Mouse (Mus musculus) lung, postnatal 0 days (tissue): ENCODE measurements around the gene Trpc4ap. TPM values are rescaled to one million over a fixed set of nuclear protein-coding genes. Genes with fewer than 3 reads are reported as not detected.
A peak's percentile ranks its signal among the peaks of the same experiment; 100 is the strongest.
"Not testable (repeated sequence)": the region's sequence is repeated elsewhere in the genome, so short reads cannot be mapped to it uniquely, and the experiment has no call there.

Source experiments
- ATAC-seq: fragments of 200-750 bp; cut with Nextera tagmentation; 2 replicates; pipeline ENCODE4 v1.8.0; 2017; ENCODE audit warnings: moderate library complexity
- DNase-seq: peaks from one replicate; pipeline ENCODE4 v3.0.0-alpha.2; 2016; ENCODE audit warnings: low spot score
- H3K27ac ChIP-seq: fragments of 300-500 bp; sonication (generic); 2 replicates; pipeline ENCODE4 v1.5.1; 2014; ENCODE audit warnings: antibody characterized with exemption, mild to moderate bottlenecking, low read length, mixed read lengths
- H3K27me3 ChIP-seq: fragments of 300-500 bp; sonication (generic); replicated peaks from 2 replicates; pipeline ENCODE4 v1.6.1; 2014; ENCODE audit warnings: low read length, mixed read lengths; ENCODE audit not compliant: insufficient read depth
- H3K36me3 ChIP-seq: fragments of 300-500 bp; sonication (generic); 2 replicates; pipeline ENCODE4 v1.6.1; 2014; ENCODE audit warnings: low read length, mixed read lengths; ENCODE audit not compliant: insufficient read depth
- H3K4me1 ChIP-seq: fragments of 300-500 bp; sonication (generic); 2 replicates; pipeline ENCODE4 v1.6.1; 2014; ENCODE audit warnings: antibody characterized with exemption, low read depth, low read length, mixed read lengths; ENCODE audit not compliant: insufficient read depth
- H3K4me2 ChIP-seq: fragments of 300-500 bp; sonication (generic); replicated peaks from 2 replicates; pipeline ENCODE4 v1.6.1; 2014; ENCODE audit warnings: low read depth, mild to moderate bottlenecking, low read length, moderate library complexity, mixed read lengths
- H3K4me3 ChIP-seq: fragments of 300-500 bp; sonication (generic); 2 replicates; pipeline ENCODE4 v1.5.1; 2014; ENCODE audit warnings: low read depth, low read length
- H3K9ac ChIP-seq: fragments of 300-500 bp; sonication (generic); replicated peaks from 2 replicates; pipeline ENCODE4 v1.6.1; 2014; ENCODE audit warnings: low read depth, mild to moderate bottlenecking
- H3K9me3 ChIP-seq: fragments of 300-500 bp; sonication (generic); 2 replicates; pipeline ENCODE4 v1.6.1; 2016; ENCODE audit warnings: low read length, mixed read lengths
- CTCF ChIP-seq: IDR thresholded peaks from 2 replicates; pipeline ENCODE4 v1.5.1; 2016; ENCODE audit warnings: antibody characterized with exemption, mild to moderate bottlenecking
- EP300 ChIP-seq: IDR thresholded peaks from 2 replicates; pipeline ENCODE4 v1.6.1; 2016; ENCODE audit warnings: antibody characterized with exemption, mild to moderate bottlenecking, control low read depth
- WGBS: fragments of 180-500 bp; shearing (Covaris S2); extraction: QIAGEN DNeasy Blood & Tissue Kit; methylation state at CpG from one replicate; pipeline ENCODE4 v1.1.7; 2014; 5-methylcytosine and 5-hydroxymethylcytosine counted together
- polyA plus RNA-seq: library from polyadenylated mRNA; unstranded; fragments of >200 nt; fragmentation: Nextera tagmentation; extraction: Ambion mirVana; gene quantifications from 2 replicates; pipeline ENCODE4 v1.2.1, GENCODE M21; 2015

Trpc4ap gene
- polyA plus RNA-seq, 1 experiment from 2014 or later, result 83.5 TPM

DNA sequence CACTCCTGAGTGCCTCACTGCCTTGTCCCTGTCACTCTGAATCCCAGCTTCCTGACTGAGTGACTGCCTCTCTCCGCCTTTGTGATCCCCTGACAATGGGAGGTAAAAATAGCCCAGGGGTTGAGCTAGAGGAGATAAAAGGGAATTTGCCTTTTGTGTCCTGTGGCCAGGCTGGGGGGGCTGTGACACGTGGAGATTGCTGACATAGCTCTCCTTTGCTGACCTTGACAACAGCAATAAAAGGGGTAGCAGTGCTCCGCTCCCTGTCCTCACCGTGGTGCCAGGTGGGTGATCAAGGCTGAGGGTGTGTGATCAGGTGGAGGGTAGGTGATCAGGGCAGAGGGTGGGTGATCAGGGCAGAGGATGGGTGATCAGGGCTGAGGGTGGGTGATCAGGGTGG, 81.2 kb downstream of the Trpc4ap start, which contains the start of gene Myh7b:
Gene Myh7b, plus strand, starts transcription at position 235 of the 400 bp plus-strand sequence.
- H3K4me3 ChIP-seq, result no peak within 1 kb of the TSS
- H3K9me3 ChIP-seq, result no peaks in the 10 kb centered on the region
- H3K4me1 ChIP-seq, result peaks cover 3% of the 10 kb centered on the region; the same call in 1 of the 2 replicates
- TF ChIP-seq EP300, result no peak
- no peak for TF ChIP-seq CTCF
- H3K27ac ChIP-seq, result no peak within 1 kb of the TSS
- DNase-seq, result no peak
- H3K36me3 ChIP-seq, result no peaks in the 10 kb centered on the region
- no peak within 1 kb of the TSS for H3K9ac ChIP-seq
- WGBS, result 39% methylated on average over 4 of the region's 4 CpGs
- H3K4me2 ChIP-seq, result no peak within 1 kb of the TSS
- H3K27me3 ChIP-seq, result no peaks in the 10 kb centered on the region
- ATAC-seq, result no peak

DNA sequence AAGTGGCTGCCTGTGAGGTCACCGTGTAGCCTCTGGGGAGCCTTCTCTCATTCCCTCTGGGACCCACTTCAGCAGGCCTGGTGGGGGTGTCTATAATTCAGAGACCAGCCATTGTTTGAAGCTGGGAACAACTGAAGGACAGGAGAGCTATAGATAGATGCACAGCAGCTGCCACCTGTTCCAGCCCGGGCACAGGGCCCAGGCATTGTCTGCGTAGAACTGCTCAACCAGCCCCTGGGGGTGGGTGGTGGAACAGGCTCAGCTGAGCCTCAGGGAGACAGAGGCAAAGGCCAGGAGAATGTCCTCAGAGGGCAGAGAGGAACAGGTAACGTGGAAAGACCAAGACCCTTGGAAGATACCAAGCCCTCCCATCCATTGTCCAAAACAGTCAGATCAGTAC, 85.8 kb downstream of the Trpc4ap start:
- H3K4me2 ChIP-seq, result no peak overlapping the region
- H3K36me3 ChIP-seq, result no peaks in the 10 kb centered on the region
- TF ChIP-seq CTCF, result no peak
- no peak for TF ChIP-seq EP300
- H3K9ac ChIP-seq, result no peak overlapping the region
- DNase-seq, result no peak
- WGBS, result 86% methylated on average over 4 of the region's 4 CpGs
- no peak overlapping the region for H3K4me3 ChIP-seq
- no peaks in the 10 kb centered on the region for H3K9me3 ChIP-seq
- no peaks in the 10 kb centered on the region for H3K27me3 ChIP-seq
- ATAC-seq, result no peak
- no peak overlapping the region for H3K27ac ChIP-seq
- no peaks in the 10 kb centered on the region for H3K4me1 ChIP-seq

DNA sequence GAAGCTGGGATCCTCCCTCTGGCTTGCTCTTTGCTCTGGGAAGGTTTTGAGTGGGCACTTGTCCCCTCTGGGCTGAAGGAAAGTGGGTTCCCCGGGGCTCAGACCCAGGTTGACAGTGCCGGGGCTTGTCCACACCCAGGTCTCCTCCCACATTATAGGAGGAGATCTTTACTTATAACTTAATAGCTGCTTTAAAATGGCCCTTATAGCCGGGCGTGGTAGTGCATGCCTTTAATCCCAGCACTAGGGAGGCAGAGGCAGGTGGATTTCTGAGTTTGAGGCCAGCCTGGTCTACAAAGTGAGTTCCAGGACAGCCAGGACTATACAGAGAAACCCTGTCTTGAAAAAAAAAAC, 87.0 kb downstream of the Trpc4ap start:
- 55% methylated on average over 4 of the region's 4 CpGs for WGBS
- H3K27me3 ChIP-seq, H3K4me2 ChIP-seq, DNase-seq, H3K27ac ChIP-seq, H3K36me3 ChIP-seq, ATAC-seq, H3K4me3 ChIP-seq, H3K9ac ChIP-seq, H3K4me1 ChIP-seq, H3K9me3 ChIP-seq: not testable (repeated sequence)

DNA sequence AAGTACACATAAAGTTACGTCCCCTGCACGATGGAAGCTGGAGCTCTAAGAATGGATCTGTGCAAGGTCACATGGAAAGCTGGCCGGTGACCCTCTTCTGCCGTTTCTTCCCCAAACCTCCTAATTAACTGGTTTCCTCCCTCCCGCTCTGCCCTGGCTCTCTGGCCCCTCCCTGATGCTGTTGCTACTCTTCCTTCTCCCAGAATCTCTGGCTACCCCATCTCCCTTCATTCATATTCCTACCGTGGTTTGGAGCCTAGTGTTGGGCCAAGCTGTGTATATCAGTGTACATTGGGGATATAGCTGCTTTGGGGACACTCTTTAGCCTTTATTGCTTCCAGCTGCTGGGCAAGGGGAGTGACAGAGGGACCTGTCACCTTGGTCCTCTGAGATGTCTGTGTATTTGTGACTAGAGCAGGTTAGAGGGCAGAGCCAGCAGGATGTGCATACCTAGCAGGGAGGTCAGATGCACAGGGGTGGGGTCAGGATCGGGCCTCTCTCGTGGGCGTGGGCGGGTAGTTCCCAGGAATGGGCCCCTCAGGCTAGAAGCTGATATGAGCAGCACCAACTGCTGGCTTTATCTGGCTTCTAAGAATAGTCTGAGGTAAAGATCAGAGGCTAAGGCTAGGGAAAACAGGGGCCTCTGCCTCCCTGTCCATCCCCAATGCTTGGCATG, 87.5 kb downstream of the Trpc4ap start:
- H3K36me3 ChIP-seq, result no peaks in the 10 kb centered on the region
- no peak overlapping the region for H3K9ac ChIP-seq
- no peak overlapping the region for H3K27ac ChIP-seq
- TF ChIP-seq EP300 (no peak), CTCF (no peak)
- ATAC-seq, result no peak
- no peaks in the 10 kb centered on the region for H3K27me3 ChIP-seq
- H3K4me2 ChIP-seq, result no peak overlapping the region
- no peaks in the 10 kb centered on the region for H3K9me3 ChIP-seq
- H3K4me1 ChIP-seq, result no peaks in the 10 kb centered on the region
- WGBS, result 24% methylated on average over 9 of the region's 10 CpGs
- H3K4me3 ChIP-seq, result no peak overlapping the region
- no peak for DNase-seq

DNA sequence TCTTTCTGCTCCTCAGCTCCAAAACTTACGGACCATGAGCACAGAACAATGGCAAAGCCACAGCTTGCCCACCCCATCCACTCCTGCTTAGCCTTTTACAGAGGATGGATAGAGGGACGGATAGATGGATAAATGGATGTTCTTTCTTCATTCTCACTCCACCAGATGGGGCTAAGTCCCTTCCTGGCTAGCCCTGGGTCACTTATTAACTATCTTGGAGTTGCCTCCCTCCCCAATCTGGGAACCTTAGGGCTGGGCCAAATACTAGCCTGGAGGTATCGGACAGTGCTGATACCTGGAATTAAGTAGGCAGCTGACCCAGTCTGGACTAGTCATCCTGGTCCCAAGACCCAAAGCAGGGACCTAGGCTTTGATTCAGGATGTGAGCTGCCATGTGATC, 88.5 kb downstream of the Trpc4ap start:
- WGBS, result 67% methylated on average over 3 of the region's 3 CpGs
- ATAC-seq, result no peak

DNA sequence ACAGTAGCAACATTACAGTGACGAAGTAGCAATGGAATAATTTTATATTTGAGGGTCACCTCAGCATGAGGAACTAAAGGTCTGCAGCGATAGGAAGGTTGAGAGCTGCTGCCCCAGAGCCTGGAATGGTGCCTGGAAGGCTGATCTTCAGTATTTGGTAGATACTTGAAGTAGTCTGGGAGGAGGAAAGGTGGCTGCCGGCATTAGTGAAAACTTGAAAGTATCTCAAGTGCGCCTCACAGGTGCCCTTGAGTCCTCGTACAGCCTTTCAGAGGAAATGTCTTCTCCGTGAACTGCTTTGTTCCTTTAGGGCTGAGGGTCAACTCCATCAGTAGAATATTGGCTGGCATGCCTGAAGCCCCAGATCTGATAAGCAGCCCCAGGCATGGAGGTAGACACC, 96.7 kb downstream of the Trpc4ap start:
- H3K4me3 ChIP-seq, result no peak overlapping the region
- H3K4me1 ChIP-seq, result peaks cover 8% of the 10 kb centered on the region; the same call in 1 of the 2 replicates
- no peak overlapping the region for H3K27ac ChIP-seq
- TF ChIP-seq CTCF (no peak), EP300 (no peak)
- no peak for ATAC-seq
- no peaks in the 10 kb centered on the region for H3K36me3 ChIP-seq
- no peaks in the 10 kb centered on the region for H3K9me3 ChIP-seq
- DNase-seq, result peak; percentile 47
- H3K27me3 ChIP-seq, result no peaks in the 10 kb centered on the region
- H3K4me2 ChIP-seq, result no peak overlapping the region
- no peak overlapping the region for H3K9ac ChIP-seq
- 46% methylated on average over 6 of the region's 6 CpGs for WGBS

More for the DNA sequence above, 88.5 kb downstream of the Trpc4ap start:
- DNase-seq, result no peak
- H3K4me1 ChIP-seq, result no peaks in the 10 kb centered on the region
- TF ChIP-seq CTCF (0 out of 2 replicates have a peak, but pooled peaks have one; percentile 19), EP300 (no peak)
- no peaks in the 10 kb centered on the region for H3K9me3 ChIP-seq
- no peaks in the 10 kb centered on the region for H3K27me3 ChIP-seq
- H3K9ac ChIP-seq, result no peak overlapping the region
- H3K4me2 ChIP-seq, result no peak overlapping the region
- H3K27ac ChIP-seq, result no peak overlapping the region
- no peaks in the 10 kb centered on the region for H3K36me3 ChIP-seq
- no peak overlapping the region for H3K4me3 ChIP-seq
